Mouse (Mus musculus) liver, postnatal 0 days (tissue): ENCODE measurements around the gene Pyroxd2. TPM values are rescaled to one million over a fixed set of nuclear protein-coding genes. Genes with fewer than 3 reads are reported as not detected.

ENCODE experiments used
- ATAC-seq: fragments of 200-750 bp; cut with Nextera tagmentation; 2 replicates; pipeline ENCODE4 v1.8.0; 2017; ENCODE audit warnings: mild to moderate bottlenecking, moderate library complexity
- DNase-seq: peaks from one replicate; pipeline ENCODE4 v3.0.0-alpha.2; 2016
- H3K27ac ChIP-seq: fragments of 300-500 bp; sonication (generic); 2 replicates; pipeline ENCODE4 v1.5.1; 2014; ENCODE audit warnings: antibody characterized with exemption, moderate library complexity, mild to moderate bottlenecking, low read depth
- H3K27me3 ChIP-seq: fragments of 300-500 bp; sonication (generic); 2 replicates; pipeline ENCODE4 v1.6.1; 2014; ENCODE audit warnings: low read length, control low read depth, mixed read lengths; ENCODE audit not compliant: insufficient read depth
- H3K36me3 ChIP-seq: fragments of 300-500 bp; sonication (generic); replicated peaks from 2 replicates; pipeline ENCODE4 v1.6.1; 2014; ENCODE audit warnings: mild to moderate bottlenecking, control low read depth, low read length, moderate library complexity, mixed read lengths; ENCODE audit not compliant: insufficient read depth
- H3K4me1 ChIP-seq: fragments of 300-500 bp; sonication (generic); 2 replicates; pipeline ENCODE4 v1.6.1; 2014; ENCODE audit warnings: antibody characterized with exemption, mild to moderate bottlenecking, control low read depth; ENCODE audit not compliant: insufficient read depth
- H3K4me2 ChIP-seq: fragments of 300-500 bp; sonication (generic); 2 replicates; pipeline ENCODE4 v1.6.1; 2014; ENCODE audit warnings: low read depth, mild to moderate bottlenecking, low read length, moderate library complexity, mixed read lengths
- H3K4me3 ChIP-seq: fragments of 300-500 bp; sonication (generic); 2 replicates; pipeline ENCODE4 v1.5.1; 2014; ENCODE audit warnings: low read depth, low read length
- H3K9ac ChIP-seq: fragments of 300-500 bp; sonication (generic); replicated peaks from 2 replicates; pipeline ENCODE4 v1.6.1; 2014; ENCODE audit warnings: mild to moderate bottlenecking, moderate library complexity
- H3K9me3 ChIP-seq: fragments of 300-500 bp; sonication (generic); 2 replicates; pipeline ENCODE4 v1.6.1; 2016; ENCODE audit warnings: mild to moderate bottlenecking, control low read depth, low read length, mixed read lengths
- CTCF ChIP-seq: sonication (generic); IDR thresholded peaks from 2 replicates; pipeline ENCODE4 v1.5.1; 2016; ENCODE audit warnings: antibody characterized with exemption, low read depth
- EP300 ChIP-seq: IDR thresholded peaks from 2 replicates; pipeline ENCODE4 v1.6.1; 2016; ENCODE audit warnings: antibody characterized with exemption, low read depth, mild to moderate bottlenecking
- WGBS: fragments of 180-500 bp; shearing (Covaris S2); extraction: QIAGEN DNeasy Blood & Tissue Kit; methylation state at CpG from one replicate; pipeline ENCODE4 v1.1.7; 2014; ENCODE audit not compliant: insufficient replicate concordance; 5-methylcytosine and 5-hydroxymethylcytosine counted together
- polyA plus RNA-seq: library from polyadenylated mRNA; unstranded; fragments of >200 nt; fragmentation: Nextera tagmentation; extraction: Ambion mirVana; gene quantifications from 2 replicates; pipeline ENCODE4 v1.2.1, GENCODE M21; 2015

The Pyroxd2 gene
- 5.8 and 7.5 TPM in 2 replicates for polyA plus RNA-seq

GRCm38 (mm10) chr19:42752363-42752931 is at the start of gene Pyroxd2:
TSS of gene Pyroxd2 (minus strand) at chr19:42752775.
- no peak for TF ChIP-seq EP300
- no peak for TF ChIP-seq CTCF
- Histone ChIP-seq H3K4me1 (peaks cover 16% of the 10 kb centered on the region; the same call in 1 of the 2 replicates), H3K9ac (peak within 1 kb of the TSS; percentile 64), H3K27ac (peak within 1 kb of the TSS; percentile 88), H3K27me3 (no peaks in the 10 kb centered on the region), H3K4me3 (peak within 1 kb of the TSS; percentile 43), H3K36me3 (no peaks in the 10 kb centered on the region), H3K9me3 (no peaks in the 10 kb centered on the region), H3K4me2 (peak within 1 kb of the TSS; percentile 72)
- 8% methylated on average over 22 of the region's 22 CpGs for WGBS
- DNase-seq (peak; percentile 83), ATAC-seq (peak; percentile 86)

DNA sequence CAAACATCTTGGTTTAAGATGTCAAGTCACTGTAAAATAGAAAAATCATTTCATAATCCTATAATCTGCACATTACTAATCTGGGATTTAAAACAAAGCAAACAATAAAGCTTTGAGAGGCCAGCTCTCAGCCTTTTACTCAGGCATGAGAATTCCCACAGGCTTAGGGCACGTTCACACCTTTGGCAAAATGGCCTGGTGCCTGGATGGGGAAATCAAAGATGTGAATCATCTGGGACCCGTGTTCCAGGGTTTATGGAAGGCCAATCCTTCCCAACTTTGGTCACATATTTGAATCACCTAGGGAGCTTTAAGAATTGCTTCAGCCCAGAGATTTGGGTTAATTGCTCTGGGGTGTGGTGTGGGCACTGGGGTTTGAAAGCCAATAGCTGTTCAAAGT is 45.3 kb upstream of the Pyroxd2 start:
- Histone ChIP-seq H3K27ac (no peak overlapping the region), H3K9ac (no peak overlapping the region), H3K36me3 (no peaks in the 10 kb centered on the region), H3K9me3 (no peaks in the 10 kb centered on the region), H3K27me3 (peaks cover 14% of the 10 kb centered on the region), H3K4me3 (no peak overlapping the region), H3K4me2 (no peak overlapping the region), H3K4me1 (peaks cover 3% of the 10 kb centered on the region)
- DNase-seq = no peak
- WGBS = 62% methylated on average over 2 of the region's 2 CpGs
- no peak for ATAC-seq
- no peak for TF ChIP-seq CTCF
- TF ChIP-seq EP300 = no peak

- DNase-seq (no peak), ATAC-seq (no peak)
These were observed 43.2 kb upstream of the Pyroxd2 start for GRCm38 (mm10) chr19:42795801-42796200.

DNA sequence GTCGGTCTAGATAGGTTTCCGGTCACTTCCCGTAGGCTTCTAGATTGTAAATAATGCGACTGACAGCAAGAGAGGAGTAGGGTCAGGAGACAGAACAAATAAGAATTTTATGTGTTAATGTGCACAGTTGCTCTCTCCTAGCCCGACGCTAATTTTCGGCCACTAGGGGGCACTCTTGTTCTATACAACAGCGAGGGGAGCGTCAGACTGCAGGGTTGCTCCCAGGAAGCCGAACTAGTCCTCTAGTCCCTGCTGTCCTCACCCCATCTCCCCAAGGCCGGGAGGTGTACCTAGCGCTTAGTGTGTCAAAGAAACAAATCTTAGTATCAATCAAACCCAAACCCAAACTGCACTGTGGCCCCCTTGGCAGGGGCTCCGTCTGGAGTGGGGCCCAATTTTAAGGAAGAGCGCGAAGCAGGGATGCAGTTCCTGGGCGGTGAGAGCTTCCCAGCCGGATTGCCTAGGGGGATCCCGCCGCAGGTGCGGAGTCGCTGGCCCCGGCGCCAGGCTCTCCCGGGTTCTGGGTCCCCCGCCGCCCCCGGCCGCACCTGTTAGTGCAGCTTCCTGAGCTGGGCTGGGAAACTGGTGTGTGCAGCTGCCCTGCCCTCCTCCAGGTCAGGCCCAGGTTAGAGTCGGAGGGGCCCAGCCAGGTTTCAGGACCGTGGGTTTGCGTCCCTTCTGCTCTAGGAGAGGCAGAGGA is 42.5 kb upstream of the Pyroxd2 start:
- H3K9ac ChIP-seq = peak overlapping the region; percentile 38
- H3K27ac ChIP-seq = no peak overlapping the region
- peaks cover 14% of the 10 kb centered on the region for H3K27me3 ChIP-seq
- peak; percentile 88 for DNase-seq
- H3K9me3 ChIP-seq = no peaks in the 10 kb centered on the region
- no peaks in the 10 kb centered on the region for H3K36me3 ChIP-seq
- H3K4me1 ChIP-seq = peaks cover 3% of the 10 kb centered on the region
- ATAC-seq = peak; percentile 72
- H3K4me2 ChIP-seq = peak overlapping the region; percentile 70
- peak overlapping the region; percentile 27 for H3K4me3 ChIP-seq
- TF ChIP-seq EP300 = no peak
- TF ChIP-seq CTCF = peak; percentile 92
- 1% methylated on average over 31 of the region's 31 CpGs for WGBS

More at GRCm38 (mm10) chr19:42795801-42796200, 43.2 kb upstream of the Pyroxd2 start:
- peak overlapping the region; percentile 70 for H3K4me2 ChIP-seq
- no peaks in the 10 kb centered on the region for H3K9me3 ChIP-seq
- TF ChIP-seq CTCF = no peak
- TF ChIP-seq EP300 = no peak
- no peak overlapping the region for H3K9ac ChIP-seq
- peaks cover 14% of the 10 kb centered on the region for H3K27me3 ChIP-seq
- WGBS = 28% methylated on average over 9 of the region's 9 CpGs
- H3K4me3 ChIP-seq = 0 out of 2 replicates have a peak overlapping the region, but pooled peaks have one; percentile 27
- H3K27ac ChIP-seq = no peak overlapping the region
- no peaks in the 10 kb centered on the region for H3K36me3 ChIP-seq
- peaks cover 3% of the 10 kb centered on the region for H3K4me1 ChIP-seq

DNA sequence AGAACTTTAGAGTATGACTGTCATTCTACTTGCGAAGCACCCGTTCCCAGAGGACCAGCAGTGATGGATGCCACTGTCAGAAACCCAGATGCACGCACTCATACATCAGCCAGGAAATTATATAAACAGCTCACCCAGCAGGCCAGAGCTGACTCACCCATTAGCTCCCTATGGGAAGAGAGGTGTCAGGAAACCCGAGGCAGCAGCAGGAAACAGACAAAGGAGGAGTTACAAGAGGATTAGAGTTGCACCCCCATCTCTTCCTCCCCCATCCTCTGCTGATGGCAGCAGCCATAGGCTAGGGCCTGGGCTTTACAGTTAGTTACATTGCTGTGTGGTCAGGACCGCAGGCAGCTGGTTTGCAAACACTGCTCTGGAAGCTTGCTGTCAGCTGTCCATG is 35.7 kb upstream of the Pyroxd2 start:
- H3K27ac ChIP-seq = no peak overlapping the region
- DNase-seq = no peak
- no peaks in the 10 kb centered on the region for H3K36me3 ChIP-seq
- ATAC-seq = peak; percentile 49; the same call in 1 of the 2 replicates
- no peak overlapping the region for H3K9ac ChIP-seq
- no peaks in the 10 kb centered on the region for H3K27me3 ChIP-seq
- TF ChIP-seq CTCF (no peak), EP300 (no peak)
- H3K4me1 ChIP-seq = no peaks in the 10 kb centered on the region
- no peaks in the 10 kb centered on the region for H3K9me3 ChIP-seq
- 33% methylated on average over 5 of the region's 5 CpGs for WGBS
- no peak overlapping the region for H3K4me3 ChIP-seq
- no peak overlapping the region for H3K4me2 ChIP-seq

DNA sequence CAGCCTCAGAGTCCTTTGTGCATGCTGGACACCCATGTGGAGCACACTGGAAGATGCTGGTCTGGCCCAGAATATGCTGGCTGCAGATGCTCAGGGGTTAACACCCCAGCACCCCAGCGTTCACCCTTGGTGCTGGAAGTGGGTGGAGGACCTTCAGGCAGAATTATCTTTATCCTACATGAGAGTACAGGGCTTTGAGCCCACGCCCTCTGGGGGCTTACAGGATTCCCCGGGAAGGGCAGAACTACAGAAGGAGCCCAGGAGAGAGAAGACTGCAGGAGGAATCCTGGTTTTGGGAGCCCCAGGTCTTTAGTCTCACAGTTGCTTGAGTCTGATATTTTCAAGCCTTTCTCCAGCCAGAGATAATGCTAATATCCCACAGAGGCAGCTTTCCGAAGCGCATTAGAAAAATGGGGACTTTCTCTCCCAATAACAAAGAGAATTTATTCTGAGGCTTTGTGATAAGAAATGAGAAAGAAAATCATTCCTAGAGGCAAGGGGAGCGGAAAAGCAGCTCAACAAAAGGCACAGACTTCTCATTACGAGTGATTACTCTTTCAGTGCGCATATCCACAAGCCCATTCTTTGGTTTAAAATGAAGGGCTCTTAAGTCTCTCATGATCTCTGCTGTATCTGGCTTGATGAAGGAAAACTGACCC is 33.1 kb upstream of the Pyroxd2 start:
- H3K4me1 ChIP-seq = no peaks in the 10 kb centered on the region
- TF ChIP-seq EP300 = no peak
- no peak for TF ChIP-seq CTCF
- H3K9ac ChIP-seq = no peak overlapping the region
- no peak for ATAC-seq
- WGBS = 60% methylated on average over 8 of the region's 8 CpGs
- H3K4me2 ChIP-seq = no peak overlapping the region
- H3K9me3 ChIP-seq = no peaks in the 10 kb centered on the region
- no peaks in the 10 kb centered on the region for H3K36me3 ChIP-seq
- no peak overlapping the region for H3K27ac ChIP-seq
- H3K4me3 ChIP-seq = no peak overlapping the region
- DNase-seq = no peak
- no peaks in the 10 kb centered on the region for H3K27me3 ChIP-seq
